Mouse (Mus musculus) fat pad, adult 2 months (tissue): ENCODE results near the gene Rps6kb2.

Source experiments
- DNase-seq: peaks from one replicate; pipeline ENCODE4 v3.0.0-alpha.2; 2011; ENCODE audit warnings: low read depth, low spot score; ENCODE audit errors: extremely low read depth

The Rps6kb2 gene

GRCm38 (mm10) chr19:4120496-4120895 is 42.7 kb downstream of the Rps6kb2 start:
- DNase-seq = no peak

- no peak for DNase-seq
Measured at GRCm38 (mm10) chr19:4119716-4120487, 43.3 kb downstream of the Rps6kb2 start.

DNA sequence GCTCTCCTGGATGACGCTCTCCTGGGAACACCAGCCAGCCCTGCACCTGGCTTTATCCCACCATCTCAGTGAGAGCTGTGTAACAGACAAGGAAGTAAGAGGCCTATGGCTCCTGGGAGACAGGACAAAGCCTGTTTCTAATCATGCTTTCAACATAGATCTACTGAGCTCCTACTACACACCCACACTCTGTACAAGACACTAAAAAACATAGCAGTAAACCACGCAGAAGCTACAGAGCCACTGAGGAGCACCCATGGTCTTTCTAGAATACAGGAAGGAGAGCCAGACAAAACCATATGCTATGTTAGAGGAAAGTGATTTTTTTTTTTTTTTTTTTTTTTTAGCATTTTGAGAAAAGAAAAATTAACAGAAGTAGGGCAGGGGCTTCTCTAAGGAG is 44.8 kb downstream of the Rps6kb2 start:
- DNase-seq = no peak

DNA sequence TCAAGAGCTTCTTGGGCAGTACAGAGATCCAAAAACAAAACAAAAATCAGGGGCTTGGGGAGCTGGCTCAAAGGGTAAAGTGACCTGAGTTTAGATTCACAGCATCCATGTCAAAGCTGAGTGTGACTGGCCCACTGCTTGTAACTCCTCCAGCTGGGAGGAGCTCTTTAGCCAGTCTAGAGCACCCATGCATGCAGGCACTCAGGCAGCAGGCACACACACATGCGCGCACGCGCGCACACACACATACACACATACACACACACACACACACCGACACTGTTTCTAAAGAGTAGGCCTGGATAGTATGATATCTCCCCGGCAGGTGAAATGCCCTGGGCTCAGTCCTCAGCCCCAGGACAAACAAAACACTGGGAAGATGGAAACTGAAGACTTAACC is 46.1 kb downstream of the Rps6kb2 start:
- no peak for DNase-seq

DNA sequence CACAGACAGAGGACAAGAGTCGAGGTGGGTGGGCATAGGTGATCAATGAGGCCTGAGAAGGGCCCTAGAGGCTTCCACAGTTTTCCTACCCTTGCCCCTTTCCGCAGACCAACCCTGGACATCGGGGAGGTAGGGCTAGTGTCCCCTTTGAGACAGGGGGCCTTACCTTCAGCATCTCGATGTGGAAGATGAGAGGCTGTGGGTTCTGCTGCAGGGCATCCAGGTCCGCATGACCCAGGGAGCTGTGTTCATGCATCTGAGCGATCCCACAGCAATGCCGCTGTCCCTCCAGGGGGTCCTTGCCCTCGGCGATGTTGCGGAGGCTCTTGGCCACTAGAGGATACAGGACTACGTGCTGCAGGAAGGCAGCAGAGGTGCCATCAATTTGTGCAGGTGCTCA is 47.3 kb downstream of the Rps6kb2 start:
- no peak for DNase-seq

GRCm38 (mm10) chr19:4115144-4115543 is 48.0 kb downstream of the Rps6kb2 start:
- DNase-seq = no peak

DNA sequence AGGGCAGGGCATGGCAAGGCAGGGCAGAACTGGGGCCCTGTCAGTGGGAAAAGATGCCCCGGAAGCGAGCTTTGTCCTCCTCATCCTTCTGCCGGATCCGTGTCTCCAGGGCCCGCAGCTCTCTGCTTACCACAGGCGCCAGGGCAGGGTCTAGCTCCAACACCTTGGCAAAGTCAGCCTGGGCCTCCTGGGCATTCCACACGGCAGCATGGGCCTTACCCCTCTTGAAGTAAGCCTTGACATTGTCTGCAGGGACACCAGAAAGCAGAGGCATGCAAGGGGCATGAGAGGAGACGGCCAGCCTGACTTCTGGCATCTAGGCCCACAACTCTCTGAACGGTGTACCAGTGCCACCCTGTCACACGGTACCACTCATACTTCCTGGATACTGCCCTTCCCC is 48.6 kb downstream of the Rps6kb2 start:
- DNase-seq = no peak

- DNase-seq = no peak
Measured at GRCm38 (mm10) chr19:4113806-4114230, 49.3 kb downstream of the Rps6kb2 start.

DNA sequence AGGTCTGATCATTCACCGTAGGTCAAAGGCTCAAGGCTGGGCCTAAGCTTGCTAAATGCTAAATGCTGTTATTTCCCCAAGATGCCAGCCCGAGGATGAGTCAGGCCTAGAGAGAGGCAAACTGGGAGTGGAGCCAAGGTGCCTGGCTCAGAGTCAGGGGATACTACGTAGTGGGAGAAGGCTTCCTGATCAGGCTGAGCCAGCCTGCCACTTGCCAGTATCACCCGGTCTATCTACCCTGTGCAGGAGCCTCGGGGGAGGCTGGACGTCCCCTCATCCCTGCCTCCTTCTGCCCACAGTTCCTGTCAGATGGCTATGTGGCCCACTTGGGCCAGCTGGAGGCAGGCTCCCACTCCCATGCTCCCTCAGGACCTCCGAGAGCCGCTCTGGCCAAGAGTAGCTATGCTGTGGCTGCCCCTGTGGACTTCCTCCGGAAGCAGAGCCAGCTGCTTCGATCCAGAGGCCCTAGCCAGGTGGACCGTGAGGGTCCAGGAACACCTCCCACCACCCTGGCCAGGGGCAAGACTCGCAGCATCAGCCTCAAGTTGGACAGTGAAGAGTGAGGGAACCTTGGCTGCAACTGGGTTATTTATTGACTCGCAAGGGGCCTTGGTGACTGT is 49.9 kb downstream of the Rps6kb2 start:
- DNase-seq = no peak

- DNase-seq = no peak
Measured at GRCm38 (mm10) chr19:4112063-4112960, 50.8 kb downstream of the Rps6kb2 start.

GRCm38 (mm10) chr19:4108535-4108934 is 54.6 kb downstream of the Rps6kb2 start:
- no peak for DNase-seq

DNA sequence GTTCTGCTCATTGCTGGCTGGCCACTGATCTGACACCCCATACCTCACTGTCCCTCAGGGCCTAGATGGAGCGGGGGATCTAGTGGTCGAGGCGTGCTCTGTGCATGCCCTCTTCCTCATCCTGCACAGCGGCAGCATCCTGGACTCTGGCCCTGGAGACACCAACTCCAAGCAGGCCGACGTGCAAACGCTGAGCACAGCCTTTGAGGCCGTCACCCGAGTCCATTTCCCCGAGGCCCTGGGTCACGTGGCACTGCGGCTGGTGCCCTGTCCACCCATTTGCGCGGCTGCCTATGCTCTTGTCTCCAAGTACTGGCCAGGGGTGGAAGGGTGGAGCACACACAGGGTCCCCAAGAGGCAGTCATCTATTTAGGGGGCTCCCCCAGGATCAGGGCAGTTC is 56.5 kb downstream of the Rps6kb2 start:
- DNase-seq = no peak

DNA sequence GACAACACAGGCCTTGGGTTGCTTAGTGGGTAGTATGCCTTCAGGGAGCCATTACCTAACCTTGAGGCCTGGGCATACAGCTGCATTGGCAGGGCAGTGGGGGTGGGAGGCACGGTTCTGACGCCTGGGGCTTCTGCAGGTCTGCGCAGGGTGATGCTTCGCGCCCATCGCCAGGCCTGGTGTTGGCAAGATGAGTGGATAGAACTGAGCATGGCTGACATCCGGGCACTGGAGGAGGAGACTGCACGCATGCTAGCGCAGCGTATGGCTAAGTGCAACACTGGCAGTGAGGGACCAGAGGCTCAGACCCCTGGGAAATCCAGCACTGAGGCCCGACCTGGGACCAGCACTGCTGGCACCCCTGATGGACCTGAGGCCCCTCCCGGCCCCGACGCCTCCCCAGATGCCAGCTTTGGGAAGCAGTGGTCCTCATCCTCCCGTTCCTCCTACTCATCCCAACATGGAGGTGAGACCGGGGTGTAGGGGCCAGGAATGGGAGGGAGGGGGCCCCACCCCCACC is 58.4 kb downstream of the Rps6kb2 start:
- no peak for DNase-seq
